Mouse (Mus musculus): Measurements from ENCODE around the gene Baz1a. TPM values are rescaled to one million over a fixed set of nuclear protein-coding genes. Genes with fewer than 3 reads are reported as not detected.
"Not testable (repeated sequence)": the region's sequence is repeated elsewhere in the genome, so short reads cannot be mapped to it uniquely, and the experiment has no call there.

The Baz1a gene
- polyA plus RNA-seq, 1 experiment: 4.4 TPM

DNA sequence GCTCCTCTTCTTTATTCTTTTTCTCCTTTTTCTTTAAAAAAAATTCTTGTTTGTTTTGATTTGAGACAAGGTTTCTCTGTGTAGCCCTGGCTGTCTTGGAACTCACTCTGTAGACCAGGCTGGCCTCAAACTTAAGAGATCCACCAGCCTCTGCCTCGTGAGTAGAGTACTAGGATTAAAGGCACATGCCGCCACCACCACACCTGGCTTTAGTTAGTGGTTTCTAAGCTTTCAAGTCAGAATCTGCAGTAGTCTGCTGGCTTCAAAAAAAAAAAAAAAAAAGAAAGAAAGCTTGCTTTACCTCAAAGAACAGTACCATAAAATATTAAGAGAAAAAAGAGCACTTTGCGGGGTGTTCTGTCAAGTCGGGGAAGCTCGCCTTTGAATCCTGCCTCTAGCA, 1.3 kb upstream of the Baz1a start:
- no peak for DNase-seq (ENCODE audit: low read depth, low spot score)
- 85% methylated on average over 5 of the region's 5 CpGs for WGBS

DNA sequence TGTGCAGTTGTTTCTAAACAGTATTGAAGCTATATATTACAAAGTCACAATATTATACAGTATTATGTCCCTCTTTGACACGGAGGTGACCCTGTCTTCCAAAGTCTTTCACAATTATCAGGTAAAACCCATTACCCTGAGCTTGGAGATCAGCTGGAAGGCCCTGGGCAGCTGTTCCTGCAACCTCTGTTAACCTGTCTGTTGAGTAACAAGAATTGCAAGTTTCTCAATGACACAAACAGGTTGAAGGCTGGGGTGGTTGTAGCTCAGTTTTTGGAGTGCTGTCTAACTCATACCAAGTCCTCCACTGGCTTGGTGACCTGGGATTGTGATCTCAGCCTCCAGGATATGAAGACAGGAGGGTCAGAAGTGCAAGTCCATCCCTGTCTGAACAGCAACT, 1.1 kb downstream of the Baz1a start:
- DNase-seq (ENCODE audit: low read depth, low spot score): no peak
- WGBS: 76% methylated on average over 1 of the region's 1 CpGs

DNA sequence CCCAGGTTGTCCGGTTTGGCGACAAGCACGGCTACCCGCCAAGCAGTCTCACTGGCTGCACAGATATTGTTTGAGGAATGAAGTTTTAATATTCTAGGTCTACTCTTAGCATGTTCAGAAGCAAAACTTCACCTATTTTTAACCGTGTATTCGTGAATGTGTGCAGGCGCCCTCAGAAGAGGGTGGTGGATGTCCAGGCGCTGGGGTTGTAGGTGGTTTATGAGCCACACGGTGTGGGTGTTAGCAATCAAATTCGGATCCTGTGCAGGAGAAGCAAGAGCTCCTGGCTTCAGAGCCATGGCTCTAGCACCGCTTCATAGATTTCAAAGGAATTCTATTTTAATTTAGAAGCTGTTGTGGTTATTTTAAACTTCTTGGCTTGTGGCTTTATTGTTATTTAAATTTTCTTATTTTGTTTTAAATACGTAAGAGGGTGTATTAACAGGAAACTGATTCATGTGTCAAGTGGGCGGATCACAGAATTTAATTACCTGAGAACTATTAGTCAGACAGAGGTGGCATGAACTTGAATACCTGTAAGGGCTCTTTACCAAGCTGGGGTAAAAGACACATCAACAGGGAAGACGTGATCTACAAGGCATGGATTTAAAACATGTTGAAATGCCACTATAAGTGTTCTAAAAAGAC, 6.7 kb downstream of the Baz1a start:
- DNase-seq (ENCODE audit: low read depth, low spot score): no peak
- WGBS: 75% methylated on average over 14 of the region's 14 CpGs

DNA sequence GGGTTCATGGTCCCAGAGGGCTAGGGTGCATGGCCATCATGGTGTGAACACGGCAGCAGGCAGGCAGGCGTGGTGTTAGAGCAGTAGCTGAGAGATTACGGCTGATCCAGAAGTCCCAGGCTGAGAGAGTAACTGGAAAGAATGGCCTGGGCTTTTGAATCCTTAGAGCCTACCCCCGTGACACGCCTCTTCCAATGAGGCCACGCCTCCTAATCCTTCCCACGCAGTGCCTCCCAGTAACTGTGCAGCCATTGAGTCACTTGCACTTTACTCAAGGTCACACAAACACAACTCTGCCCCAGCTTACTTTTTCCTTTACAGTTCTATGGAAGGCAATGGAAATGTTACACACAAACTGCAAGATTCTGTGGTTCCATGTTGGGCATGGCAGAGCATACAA, 8.1 kb downstream of the Baz1a start:
- 96% methylated on average over 7 of the region's 7 CpGs for WGBS
- no peak for DNase-seq (ENCODE audit: low read depth, low spot score)

DNA sequence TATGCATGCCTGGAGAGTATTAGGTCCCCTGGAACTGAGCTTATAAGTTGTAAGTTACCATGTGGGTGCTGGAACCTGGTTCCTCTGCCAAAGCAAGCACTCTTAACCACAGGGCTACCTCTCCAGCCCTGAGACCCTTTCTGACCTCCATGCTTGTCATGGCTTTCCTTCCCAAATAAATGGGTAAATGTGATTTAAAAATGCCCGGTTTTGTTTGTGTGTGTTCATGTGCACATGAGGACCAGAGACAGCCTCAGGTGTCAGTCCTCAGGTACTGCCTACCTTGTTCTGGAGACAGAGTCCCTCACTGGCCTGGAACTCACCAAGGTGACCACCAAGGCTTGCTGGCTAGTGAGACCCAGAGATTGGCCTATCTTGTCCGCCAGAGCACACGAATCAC, 9.8 kb downstream of the Baz1a start:
- DNase-seq (ENCODE audit: low read depth, low spot score): no peak
- WGBS: 90% methylated on average over 3 of the region's 3 CpGs

DNA sequence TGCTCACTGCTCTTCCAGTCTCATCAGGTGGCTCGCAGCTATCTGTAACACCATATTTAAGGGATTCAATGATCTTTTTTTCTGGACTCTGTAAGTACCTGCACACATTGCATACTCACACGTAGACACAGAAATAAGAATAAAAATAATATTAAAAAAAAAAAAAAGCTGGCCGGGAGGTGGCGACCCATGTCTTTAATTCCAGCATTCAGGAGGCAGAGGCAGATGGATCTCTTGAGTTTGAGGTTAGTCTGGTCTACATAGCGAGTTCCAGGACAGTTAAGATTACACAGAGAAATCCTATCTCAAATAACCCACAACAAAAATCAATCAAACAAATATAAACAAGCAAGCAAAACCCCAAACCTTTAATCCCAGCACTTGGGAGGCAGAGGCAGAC, 10.3 kb downstream of the Baz1a start:
- 88% methylated on average over 5 of the region's 5 CpGs for WGBS
- no peak for DNase-seq (ENCODE audit: low read depth, low spot score)

DNA sequence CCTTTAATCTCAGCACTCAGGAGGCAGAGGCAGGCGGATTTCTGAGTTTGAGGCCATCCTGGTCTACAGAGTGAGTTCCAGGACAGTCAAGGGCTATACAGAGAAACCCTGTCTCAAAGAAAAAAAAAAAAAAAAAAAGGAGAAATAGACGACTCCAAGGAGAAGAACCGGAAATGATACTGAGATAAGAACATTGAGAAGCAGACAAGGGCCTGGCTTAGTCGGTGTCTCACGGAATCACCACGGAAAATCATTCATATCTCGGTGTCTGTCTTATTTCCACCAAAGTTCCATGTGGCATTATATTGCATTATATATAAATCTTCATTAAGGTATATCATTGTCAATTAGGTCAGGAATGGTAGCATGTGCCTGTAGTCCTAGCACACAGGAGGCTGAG, 11.6 kb downstream of the Baz1a start:
- 84% methylated on average over 7 of the region's 7 CpGs for WGBS
- DNase-seq (ENCODE audit: low read depth, low spot score): not testable (repeated sequence)

DNA sequence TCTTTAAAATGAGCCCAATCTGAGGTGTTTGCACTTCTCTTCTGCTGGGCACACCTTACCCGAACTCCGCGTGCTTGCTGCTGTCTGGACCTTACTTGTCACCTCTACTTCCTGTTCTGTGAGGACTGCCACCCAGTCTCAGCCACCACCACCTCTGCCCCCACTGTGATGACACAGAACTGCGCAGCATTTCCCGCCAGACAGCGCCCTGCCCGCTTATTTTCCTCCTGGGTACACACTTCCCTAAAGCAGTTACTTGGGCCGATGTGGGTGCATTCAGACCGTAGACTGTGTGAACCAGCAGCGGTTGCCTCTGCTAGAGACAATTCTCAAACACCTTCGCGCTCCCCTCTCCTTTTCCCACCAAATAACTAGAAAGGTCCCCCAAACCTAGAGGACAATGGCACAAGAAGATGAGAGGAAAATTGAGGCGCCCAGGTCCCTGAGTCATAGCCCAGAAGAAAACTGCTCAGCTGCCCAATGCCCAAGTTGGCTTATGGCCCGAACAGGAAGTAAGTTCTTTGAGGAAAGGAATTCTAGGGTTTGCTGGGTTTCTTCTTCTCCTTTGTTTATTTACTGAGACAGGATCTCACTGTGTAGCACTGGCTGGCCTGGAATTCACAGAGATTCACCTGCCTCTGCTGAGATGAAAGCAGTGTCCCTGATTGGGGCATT, 15.0 kb downstream of the Baz1a start:
- no peak for DNase-seq (ENCODE audit: low read depth, low spot score)

DNA sequence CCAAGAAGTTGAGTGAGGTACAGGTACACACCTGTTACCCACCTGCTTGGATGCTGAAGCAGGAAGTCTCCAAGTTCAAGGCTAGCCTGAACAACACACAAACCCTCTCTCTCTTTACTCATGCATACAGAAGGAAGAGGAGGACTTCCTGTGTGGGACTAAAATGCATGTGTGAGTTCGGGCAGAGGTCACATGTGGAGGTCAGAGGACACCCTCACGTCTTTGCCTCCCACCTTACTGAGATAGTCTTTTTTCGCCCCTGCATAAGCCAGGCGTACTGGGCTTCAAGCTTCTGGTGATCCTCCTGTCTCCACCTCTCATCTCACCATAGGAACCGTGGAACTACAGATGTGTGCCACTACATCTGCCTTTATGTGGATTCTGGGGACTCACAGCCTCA, 15.7 kb downstream of the Baz1a start:
- WGBS: 75% methylated on average over 5 of the region's 5 CpGs
- DNase-seq (ENCODE audit: low read depth, low spot score): no peak

More for the DNA sequence above, 15.0 kb downstream of the Baz1a start:
- WGBS: 43% methylated on average over 14 of the region's 14 CpGs

DNA sequence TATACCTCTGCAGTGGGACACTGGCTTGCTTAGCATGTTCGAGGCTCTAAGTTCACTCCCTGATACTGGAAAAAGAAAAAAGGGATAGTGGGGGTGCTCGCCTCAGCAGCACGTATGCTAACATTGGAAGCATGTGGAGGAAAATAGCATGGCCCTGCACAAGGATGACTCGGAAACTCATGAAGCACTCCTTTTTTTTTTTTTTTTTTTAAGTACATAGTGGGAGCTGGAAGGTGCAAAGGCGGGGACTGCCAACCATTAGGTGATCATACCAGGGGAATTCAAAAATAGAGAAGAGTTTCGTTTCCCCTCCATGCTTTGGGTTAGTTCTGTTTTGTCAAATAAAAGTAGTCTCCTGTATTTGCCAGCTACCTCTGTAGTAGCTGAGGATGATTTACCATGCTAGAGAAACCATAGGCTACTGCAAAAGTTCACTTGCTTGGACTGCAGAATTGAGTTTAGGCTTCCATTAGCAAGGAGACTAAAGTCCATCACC, 17.1 kb downstream of the Baz1a start:
- no peak for DNase-seq (ENCODE audit: low read depth, low spot score)
- 88% methylated on average over 6 of the region's 6 CpGs for WGBS

DNA sequence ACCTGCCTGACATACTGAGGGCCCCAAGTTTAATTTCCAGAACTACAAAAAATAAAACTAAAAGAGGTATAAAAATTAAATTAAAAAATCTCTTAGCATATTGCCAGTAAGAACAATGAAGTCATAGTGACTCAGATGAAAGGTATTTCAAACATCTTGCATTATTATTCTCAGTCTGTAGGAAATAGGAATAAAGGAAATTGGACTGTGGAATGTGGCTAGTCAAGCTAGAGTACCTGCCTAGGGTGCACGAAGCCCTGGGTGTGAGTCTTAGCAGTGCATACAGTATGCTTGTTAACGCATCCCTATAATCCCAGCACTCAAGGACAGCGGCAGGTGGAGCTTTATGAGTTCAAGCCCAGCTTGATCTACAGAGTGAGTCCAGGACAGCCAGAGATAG, 18.2 kb downstream of the Baz1a start:
- DNase-seq (ENCODE audit: low read depth, low spot score): no peak
- 34% methylated on average over 3 of the region's 3 CpGs for WGBS

DNA sequence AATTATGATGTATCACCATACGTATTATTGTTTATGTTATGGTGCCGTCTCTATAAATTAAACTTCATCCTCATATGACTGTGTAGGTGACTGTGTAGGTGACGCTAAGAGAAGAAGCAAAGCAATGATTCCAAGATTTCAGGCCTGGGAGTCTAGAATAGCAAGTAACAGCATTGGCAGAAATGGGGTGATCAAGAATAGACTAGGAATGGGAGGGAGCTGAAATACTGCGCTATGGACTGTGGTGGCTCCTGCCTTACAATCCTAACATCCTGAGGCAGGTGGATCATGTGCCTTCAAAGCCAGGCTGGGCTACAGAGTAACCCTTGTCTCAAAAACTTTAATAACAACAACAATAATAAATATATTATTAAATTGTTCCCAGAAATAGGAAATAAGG, 19.7 kb downstream of the Baz1a start:
- 86% methylated on average over 4 of the region's 4 CpGs for WGBS

DNA sequence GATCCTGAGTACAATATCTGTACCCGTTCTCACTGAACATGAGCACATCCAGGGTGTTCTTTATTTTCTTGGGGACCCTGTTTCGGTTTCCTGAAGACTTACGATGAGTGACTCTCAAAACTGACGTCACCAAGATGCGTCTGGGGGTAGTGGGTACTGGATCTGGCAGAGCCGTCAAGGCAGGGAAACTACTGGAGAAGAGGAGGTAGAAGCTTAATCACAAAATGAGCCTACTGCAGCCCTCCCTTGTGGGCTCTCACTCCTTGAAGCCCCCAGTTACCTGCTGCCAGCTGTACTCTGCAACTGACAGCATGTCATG, 20.1 kb downstream of the Baz1a start:
- 81% methylated on average over 6 of the region's 6 CpGs for WGBS
- no peak for DNase-seq (ENCODE audit: low read depth, low spot score)

More for the DNA sequence above, 19.7 kb downstream of the Baz1a start:
- DNase-seq (ENCODE audit: low read depth, low spot score): no peak

DNA sequence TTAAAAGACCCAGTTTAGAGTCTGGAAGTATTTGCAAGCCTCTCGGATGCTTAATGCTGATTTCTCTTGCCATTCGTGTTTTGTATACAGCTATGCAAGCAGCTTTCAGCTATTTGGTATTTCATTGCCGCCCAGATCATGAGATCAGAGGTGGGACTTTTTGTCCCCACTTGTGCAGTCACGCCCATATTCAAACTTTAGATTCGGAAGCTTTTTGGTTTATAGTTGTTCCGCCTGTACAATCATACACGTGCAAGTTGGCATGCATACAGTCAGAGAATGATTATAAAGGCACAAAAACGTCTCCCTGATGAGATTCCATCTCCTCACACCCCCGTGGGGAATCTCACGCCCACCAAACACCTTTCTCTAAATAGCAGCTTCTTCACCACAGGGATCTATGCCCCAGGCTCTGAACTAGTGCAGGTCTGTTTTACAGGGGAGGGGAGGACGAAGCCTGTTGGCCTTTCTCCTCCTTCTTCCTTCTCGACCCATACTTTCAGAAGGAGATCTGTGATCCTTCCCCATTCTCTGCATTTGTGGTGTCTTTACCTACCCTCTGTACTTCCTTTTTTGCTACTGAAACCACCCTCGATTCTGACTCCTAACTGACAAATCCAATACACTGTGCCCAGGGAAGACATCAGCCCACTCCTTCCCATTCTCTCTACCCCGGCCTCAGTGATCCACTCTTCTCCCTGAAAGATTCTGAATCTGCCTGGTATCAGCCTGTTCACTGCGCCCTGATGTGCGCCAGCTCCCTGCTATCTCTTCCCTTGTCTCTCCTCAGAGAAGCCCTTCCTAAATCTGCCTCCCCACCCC, 20.7 kb downstream of the Baz1a start:
- DNase-seq (ENCODE audit: low read depth, low spot score): no peak
- 24% methylated on average over 16 of the region's 16 CpGs for WGBS

DNA sequence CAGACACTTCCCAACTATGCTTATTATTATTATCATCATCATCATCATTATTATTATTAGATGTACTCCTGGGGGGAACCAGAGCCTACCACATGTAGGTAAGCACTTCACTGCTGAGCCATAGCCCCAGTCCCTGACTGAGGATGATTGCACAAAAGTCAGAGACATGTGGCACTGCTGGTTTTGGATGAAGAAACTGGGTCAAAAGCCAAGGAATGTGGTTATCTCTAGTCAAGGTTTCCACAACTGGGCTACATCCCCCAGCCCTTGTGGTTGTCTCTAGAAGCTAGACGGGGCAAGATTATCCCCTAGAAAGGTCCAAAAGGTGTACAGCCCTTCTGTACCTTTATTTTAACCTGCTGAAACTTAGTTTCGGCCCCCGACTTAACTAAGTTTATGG, 21.3 kb downstream of the Baz1a start:
- 17% methylated on average over 3 of the region's 3 CpGs for WGBS
- DNase-seq (ENCODE audit: low read depth, low spot score): no peak

DNA sequence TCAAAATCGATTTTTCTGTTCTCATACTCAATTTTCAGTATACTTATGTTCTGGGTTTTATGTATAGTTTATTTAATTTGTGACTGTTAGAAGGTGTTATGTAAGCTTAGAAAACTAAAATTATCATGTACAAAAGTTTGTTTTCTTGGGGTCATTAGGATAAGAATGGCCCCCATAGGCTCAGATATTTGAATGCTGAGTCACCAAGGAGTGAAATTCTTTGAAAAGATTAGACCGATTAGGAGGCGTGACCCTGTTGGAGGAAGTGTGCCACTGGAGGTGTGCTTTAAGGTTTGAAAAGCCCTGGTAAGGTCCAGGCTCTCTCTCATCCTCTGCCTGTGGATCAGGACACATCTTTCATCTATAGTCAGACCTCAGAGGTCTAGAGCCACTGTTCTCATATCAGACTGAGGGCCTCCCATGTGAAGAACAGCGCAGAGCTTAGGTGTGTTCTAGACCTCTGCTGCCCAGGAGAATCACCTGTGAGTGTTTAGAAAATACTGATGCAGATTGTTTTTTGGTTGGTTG, 25.8 kb downstream of the Baz1a start:
- WGBS: 79% methylated on average over 4 of the region's 4 CpGs
- DNase-seq (ENCODE audit: low read depth, low spot score): no peak

DNA sequence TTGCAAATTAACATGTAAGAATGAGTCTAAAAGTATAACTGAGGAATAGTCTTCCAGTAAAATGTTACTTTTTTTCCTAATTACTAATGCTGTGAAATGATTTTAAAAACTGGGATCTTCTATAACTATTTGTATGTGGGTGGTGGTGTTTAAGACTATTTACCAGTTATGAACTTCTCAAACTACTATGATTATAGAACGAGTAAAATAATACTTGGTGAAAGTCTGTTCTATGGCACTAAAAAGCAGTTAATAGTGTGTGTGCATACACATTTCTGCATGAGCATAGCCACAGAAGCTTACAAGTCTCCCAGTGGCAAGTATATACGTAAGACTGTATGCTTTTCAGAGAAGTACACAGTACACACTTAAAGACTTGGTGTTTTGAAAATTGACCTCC, 27.0 kb downstream of the Baz1a start:
- 86% methylated on average over 2 of the region's 2 CpGs for WGBS
- DNase-seq (ENCODE audit: low read depth, low spot score): no peak

DNA sequence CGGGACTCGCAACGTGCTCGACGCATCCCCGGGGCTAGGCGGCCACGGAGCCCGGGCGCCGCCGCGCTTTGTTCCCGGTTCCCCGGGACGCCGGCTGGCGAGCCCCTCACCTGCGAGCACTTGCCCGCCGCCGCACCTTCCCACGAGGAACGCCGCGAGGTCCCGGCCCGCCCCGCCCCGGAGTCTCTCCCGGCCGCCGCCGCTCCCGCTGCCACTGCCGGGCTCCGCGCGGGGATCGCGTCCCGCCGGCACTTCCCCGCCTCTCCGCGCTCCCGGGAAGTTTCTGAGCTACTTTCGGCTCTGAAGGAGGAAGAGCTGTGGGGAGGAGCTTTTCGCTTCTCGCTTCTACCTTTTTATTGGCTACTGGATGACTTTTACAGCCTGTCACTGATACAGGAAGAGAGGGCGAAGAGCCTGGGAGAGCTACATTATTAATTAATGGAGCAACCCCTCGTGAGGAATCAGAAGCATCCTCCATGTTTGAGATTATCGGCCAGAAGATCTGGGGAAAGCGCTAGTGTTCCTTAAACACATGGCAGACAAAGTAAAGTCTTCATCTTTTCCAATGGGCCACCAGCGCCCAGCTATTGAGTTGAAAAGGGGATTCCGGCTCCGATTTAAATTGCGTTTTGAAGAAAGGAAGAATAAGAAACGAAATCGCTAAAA, 28.0 kb downstream of the Baz1a start, which contains the start of gene Gm20403:
Gene Gm20403, minus strand, starts transcription at position 478 of the 666 bp plus-strand sequence.
- peak; percentile 76 for DNase-seq (ENCODE audit: low read depth, low spot score)
- WGBS: under 1% methylated on average over 60 of the region's 60 CpGs

DNA sequence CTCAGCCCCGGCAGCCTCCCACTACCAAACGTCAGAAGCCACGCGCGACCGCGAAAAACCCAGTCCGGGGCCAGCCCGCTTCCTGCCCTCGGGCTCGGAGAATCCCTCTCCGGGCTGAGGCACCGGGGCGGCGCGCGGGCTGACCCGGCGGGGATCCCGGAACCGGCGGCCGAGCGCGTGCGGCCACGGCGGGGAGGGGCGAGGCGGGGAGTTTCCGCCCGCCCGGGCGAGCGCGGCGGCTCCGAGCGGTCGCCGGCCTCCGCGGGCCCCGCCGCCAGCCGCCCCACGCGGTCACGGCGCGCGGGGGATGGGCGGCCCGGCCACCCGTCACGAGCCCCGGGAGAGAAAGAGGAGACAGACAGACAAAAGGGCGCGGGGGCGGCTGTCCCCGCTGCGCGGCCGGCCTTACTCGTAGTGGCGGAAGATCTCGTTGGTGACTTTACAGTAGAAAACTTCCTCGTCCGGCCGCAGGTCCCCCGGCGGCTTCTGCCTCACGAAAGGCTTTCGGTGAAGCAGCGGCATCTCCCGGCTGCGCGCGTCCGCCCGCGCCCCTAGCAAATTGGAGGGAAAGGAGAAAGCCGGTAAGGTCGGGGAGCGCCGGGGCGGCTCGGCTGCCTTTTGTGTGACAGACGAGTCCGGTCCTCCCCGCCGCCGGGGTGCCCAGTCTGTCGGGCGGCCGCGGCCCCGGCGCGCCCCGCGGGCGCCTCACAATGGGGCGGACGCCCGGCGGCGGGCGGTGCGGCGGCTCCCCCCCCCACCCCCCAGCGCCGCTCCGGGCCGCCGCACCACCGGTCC, 28.7 kb downstream of the Baz1a start:
- DNase-seq (ENCODE audit: low read depth, low spot score): no peak
- WGBS: under 1% methylated on average over 115 of the region's 117 CpGs
